Mouse (Mus musculus) midbrain, postnatal 0 days (tissue): Measurements from ENCODE around the gene Cluh. TPM values are rescaled to one million over a fixed set of nuclear protein-coding genes. Genes with fewer than 3 reads are reported as not detected.

Source experiments
- ATAC-seq: fragments of 200-750 bp; cut with Nextera tagmentation; 2 replicates; pipeline ENCODE4 v1.8.0; 2017; ENCODE audit warnings: moderate number of reproducible peaks, mild to moderate bottlenecking, moderate TSS enrichment, moderate library complexity; ENCODE audit not compliant: low FRiP score
- DNase-seq: peaks from one replicate; pipeline ENCODE4 v3.0.0-alpha.2; 2015; ENCODE audit warnings: low spot score
- H3K27ac ChIP-seq: fragments of 300-500 bp; sonication (generic); 2 replicates; pipeline ENCODE4 v1.5.1; 2014; ENCODE audit warnings: low read depth, mild to moderate bottlenecking, low read length, mixed read lengths
- H3K27me3 ChIP-seq: fragments of 300-500 bp; sonication (generic); 2 replicates; pipeline ENCODE4 v1.6.1; 2014; ENCODE audit warnings: low read length, control low read depth, mixed read lengths; ENCODE audit not compliant: insufficient read depth
- H3K36me3 ChIP-seq: fragments of 300-500 bp; sonication (generic); 2 replicates; pipeline ENCODE4 v1.6.1; 2014; ENCODE audit warnings: low read length, control low read depth, mixed read lengths; ENCODE audit not compliant: insufficient read depth
- H3K4me1 ChIP-seq: fragments of 300-500 bp; sonication (generic); 2 replicates; pipeline ENCODE4 v1.6.1; 2014; ENCODE audit warnings: mild to moderate bottlenecking, control low read depth, antibody characterized with exemption, low read length, mixed read lengths; ENCODE audit not compliant: insufficient read depth
- H3K4me2 ChIP-seq: fragments of 300-500 bp; sonication (generic); 2 replicates; pipeline ENCODE4 v1.6.1; 2014; ENCODE audit warnings: low read depth, mild to moderate bottlenecking, low read length, mixed read lengths; ENCODE audit not compliant: poor library complexity, severe bottlenecking
- H3K4me3 ChIP-seq: fragments of 300-500 bp; sonication (generic); 2 replicates; pipeline ENCODE4 v1.5.1; 2014; ENCODE audit warnings: low read depth, mild to moderate bottlenecking, low read length, moderate library complexity
- H3K9ac ChIP-seq: fragments of 300-500 bp; sonication (generic); replicated peaks from 2 replicates; pipeline ENCODE4 v1.6.1; 2014; ENCODE audit warnings: mild to moderate bottlenecking, low read length, moderate library complexity, mixed read lengths; ENCODE audit not compliant: poor library complexity, severe bottlenecking
- H3K9me3 ChIP-seq: fragments of 300-500 bp; sonication (generic); 2 replicates; pipeline ENCODE4 v1.6.1; 2016; ENCODE audit warnings: low read length, control low read depth
- CTCF ChIP-seq: IDR thresholded peaks from 2 replicates; pipeline ENCODE4 v1.5.1; 2016; ENCODE audit warnings: antibody characterized with exemption, mild to moderate bottlenecking
- WGBS: fragments of 180-500 bp; shearing (Covaris S2); extraction: QIAGEN DNeasy Blood & Tissue Kit; methylation state at CpG from one replicate; pipeline ENCODE4 v1.1.7; 2014; 5-methylcytosine and 5-hydroxymethylcytosine counted together
- polyA plus RNA-seq: library from polyadenylated mRNA; unstranded; fragments of >200 nt; fragmentation: Nextera tagmentation; extraction: Ambion mirVana; gene quantifications from 2 replicates; pipeline ENCODE4 v1.2.1, GENCODE M21; 2015
- total RNA-seq: library from RNA; depleted of rRNA; stranded (reverse); fragments of >200 nt; gene quantifications from 2 replicates; pipeline ENCODE4 v1.2.3, GENCODE M21; 2014

Cluh gene
- total and polyA plus RNA-seq, 2 experiments from 2014 or later = 17.0 to 71.5 TPM

GRCm38 (mm10) chr11:74625333-74625732 is 24.0 kb upstream of the Cluh start:
- ATAC-seq = no peak
- Histone ChIP-seq H3K4me1 (no peaks in the 10 kb centered on the region; the same call in 1 of the 2 replicates), H3K27ac (no peak overlapping the region), H3K4me3 (no peak overlapping the region), H3K36me3 (peaks cover 8% of the 10 kb centered on the region; the same call in 1 of the 2 replicates), H3K9me3 (no peaks in the 10 kb centered on the region), H3K27me3 (no peaks in the 10 kb centered on the region), H3K4me2 (no peak overlapping the region), H3K9ac (no peak overlapping the region)
- TF ChIP-seq CTCF = no peak
- no peak for DNase-seq

- no peak overlapping the region for H3K4me2 ChIP-seq
- no peaks in the 10 kb centered on the region for H3K4me1 ChIP-seq
- no peak for ATAC-seq
- no peak for TF ChIP-seq CTCF
- DNase-seq = no peak
- H3K9me3 ChIP-seq = no peaks in the 10 kb centered on the region
- 79% methylated on average over 3 of the region's 3 CpGs for WGBS
- peaks cover 8% of the 10 kb centered on the region; the same call in 1 of the 2 replicates for H3K36me3 ChIP-seq
- H3K4me3 ChIP-seq = no peak overlapping the region
- H3K9ac ChIP-seq = no peak overlapping the region
- no peaks in the 10 kb centered on the region for H3K27me3 ChIP-seq
- no peak overlapping the region for H3K27ac ChIP-seq
Measured at GRCm38 (mm10) chr11:74627481-74627880, 21.8 kb upstream of the Cluh start.

GRCm38 (mm10) chr11:74631880-74632789 is 17.2 kb upstream of the Cluh start:
- no peak overlapping the region for H3K4me3 ChIP-seq
- no peaks in the 10 kb centered on the region for H3K27me3 ChIP-seq
- H3K4me2 ChIP-seq = no peak overlapping the region
- H3K36me3 ChIP-seq = peaks cover 6% of the 10 kb centered on the region; the same call in 1 of the 2 replicates
- H3K4me1 ChIP-seq = no peaks in the 10 kb centered on the region
- no peaks in the 10 kb centered on the region for H3K9me3 ChIP-seq
- H3K27ac ChIP-seq = no peak overlapping the region
- no peak for TF ChIP-seq CTCF
- DNase-seq = no peak
- ATAC-seq = no peak
- 61% methylated on average over 7 of the region's 7 CpGs for WGBS
- no peak overlapping the region for H3K9ac ChIP-seq

GRCm38 (mm10) chr11:74634490-74635275 is 14.6 kb upstream of the Cluh start:
- H3K9ac ChIP-seq = no peak overlapping the region
- peak; percentile 96 for TF ChIP-seq CTCF
- peaks cover 3% of the 10 kb centered on the region; the same call in 1 of the 2 replicates for H3K36me3 ChIP-seq
- WGBS = 71% methylated on average over 5 of the region's 5 CpGs
- peaks cover 3% of the 10 kb centered on the region; the same call in 1 of the 2 replicates for H3K4me1 ChIP-seq
- H3K27me3 ChIP-seq = no peaks in the 10 kb centered on the region
- no peak overlapping the region for H3K4me2 ChIP-seq
- H3K4me3 ChIP-seq = no peak overlapping the region
- no peaks in the 10 kb centered on the region for H3K9me3 ChIP-seq
- no peak overlapping the region for H3K27ac ChIP-seq
- DNase-seq (peak; percentile 88), ATAC-seq (no peak)

- Histone ChIP-seq H3K27ac (peak overlapping the region; percentile 93), H3K4me3 (peak overlapping the region; percentile 55), H3K36me3 (peaks cover 3% of the 10 kb centered on the region; the same call in 1 of the 2 replicates), H3K4me2 (peak overlapping the region; percentile 91), H3K4me1 (peaks cover 3% of the 10 kb centered on the region; the same call in 1 of the 2 replicates), H3K27me3 (no peaks in the 10 kb centered on the region), H3K9me3 (no peaks in the 10 kb centered on the region), H3K9ac (peak overlapping the region; percentile 88)
- WGBS = 19% methylated on average over 8 of the region's 8 CpGs
- no peak for TF ChIP-seq CTCF
- ATAC-seq = 0 out of 2 replicates have a peak, but pooled peaks have one; percentile 1
- no peak for DNase-seq
Measured at GRCm38 (mm10) chr11:74637486-74637885, 11.8 kb upstream of the Cluh start.
